Mouse (Mus musculus): ENCODE measurements around the gene Mak.

DNA sequence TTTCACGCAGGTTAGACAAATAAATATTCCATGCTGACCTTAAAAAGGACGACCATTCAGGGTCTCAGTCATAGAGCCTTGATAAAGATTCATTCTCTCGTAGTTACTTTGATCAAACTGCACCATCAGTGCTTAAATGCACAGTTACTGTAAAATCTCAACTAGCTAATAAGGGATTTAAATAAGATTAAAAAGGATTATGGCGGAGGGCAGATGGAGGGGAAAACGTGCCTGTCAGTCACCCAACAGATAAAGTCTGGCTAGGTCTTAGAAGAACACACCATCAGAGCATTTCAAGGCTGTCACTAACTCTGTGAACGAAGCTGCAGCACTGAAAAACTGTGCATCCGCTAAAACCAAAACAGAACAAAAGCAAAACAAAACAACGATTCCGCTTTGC, 1.6 kb downstream of the Mak start:
- no peak for TF ChIP-seq CTCF (IDR thresholded peaks at IDR 0.05; ENCODE audit: low read depth)
- no peak for TF ChIP-seq EP300 (IDR thresholded peaks at IDR 0.05; ENCODE audit: low read depth)

Data from liver, embryonic 14.5 days (tissue).